8 mouse cellular contexts compared by ENCODE assay signal in the genomic region with DNA sequence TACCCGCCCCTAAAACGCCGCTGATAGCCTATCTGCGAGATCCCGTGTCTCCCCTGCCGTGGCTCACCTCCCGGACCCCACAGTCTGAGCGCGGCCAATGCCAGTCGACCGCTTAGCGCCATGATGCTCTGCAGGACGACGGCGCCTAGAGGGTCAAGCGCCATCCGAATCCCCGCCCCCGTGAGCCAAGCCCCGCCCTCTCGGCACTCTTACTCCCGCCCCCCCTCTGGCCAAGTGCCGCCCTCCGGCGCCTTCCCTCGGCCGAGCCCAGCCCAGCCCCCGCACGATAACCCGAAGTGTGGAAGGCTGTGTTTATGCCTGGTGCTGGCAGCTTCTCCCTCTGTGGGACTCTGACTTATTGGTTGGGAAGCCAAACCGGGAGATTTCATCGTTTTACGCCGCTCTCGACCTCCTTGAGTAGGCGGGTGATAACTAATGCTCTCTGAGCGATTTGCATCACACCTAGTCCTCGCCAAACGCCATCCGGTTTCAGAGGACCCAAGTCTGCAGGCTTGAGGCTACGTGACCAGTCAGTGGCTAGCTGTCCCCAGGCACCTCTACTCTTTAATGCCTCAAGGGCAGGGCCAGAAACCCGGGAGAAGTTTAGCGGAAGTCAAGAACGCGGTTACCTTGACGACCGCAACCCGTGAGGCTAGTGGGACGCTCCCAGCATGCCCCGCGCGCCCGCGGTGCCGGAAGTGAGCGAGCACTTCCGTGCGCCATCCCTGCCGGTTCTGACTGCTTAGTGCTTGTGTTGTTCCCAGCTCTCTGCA. TPM values are rescaled to one million over a fixed set of nuclear protein-coding genes. Genes with fewer than 3 reads are reported as not detected.
DNase-seq lines count a peak whose midpoint lies in the region; ATAC-seq lines count a peak whose summit lies in the region.

A gene (plus strand): TSS at position 273 of the 773 bp plus-strand sequence.
A gene (minus strand): TSS at position 614 of the 773 bp plus-strand sequence.

- no peaks in the 10 kb centered on the region for H3K27me3 ChIP-seq in megakaryocyte, embryonic 14.5 days (replicated peaks)

- DNase-seq in ZHBTc4 (ENCODE audit: low read depth, low spot score) = peak; percentile 98
- DNase-seq in gastrocnemius, adult 8-10 months (ENCODE audit: low spot score in 2 of 2) = peak; percentile 85 to 90
- peak; percentile 86 for DNase-seq in hindlimb bud, embryonic 11.5 days (ENCODE audit: extremely low spot score, low read depth, low spot score)
- DNase-seq in left cerebral cortex, adult 8-10 months (ENCODE audit: low spot score in 2 of 2) = peak; percentile 89 to 92
- DNase-seq in right cerebral cortex, postnatal 10 days (ENCODE audit: low spot score in 2 of 2) = peak; percentile 96 to 97
- DNase-seq in urinary bladder, postnatal 25 days (ENCODE audit: low spot score) = peak; percentile 93

- H3K9me3 ChIP-seq in megakaryocyte, embryonic 14.5 days = no peaks in the 10 kb centered on the region

- peaks cover 57% of the 10 kb centered on the region for H3K36me3 ChIP-seq in megakaryocyte, embryonic 14.5 days (replicated peaks; ENCODE audit: low read length)

- peaks cover 56% of the 10 kb centered on the region for H3K4me1 ChIP-seq in megakaryocyte, embryonic 14.5 days

- peak; percentile 73 for ATAC-seq in common myeloid progenitor, adult 5-6 weeks (replicated peaks; ENCODE audit: low read depth, poor library complexity, severe bottlenecking)

- peak within 1 kb of the TSS; percentile 95 for H3K4me3 ChIP-seq in megakaryocyte, embryonic 14.5 days (replicated peaks)

RNA-seq across cellular contexts. Expression of the first gene that starts in this region (rescaled TPM):
- 182 and 184 TPM in 2 replicates for total RNA-seq in common myeloid progenitor, adult 5-6 weeks (2017)
- 10 to 100 TPM; 85.3 to 96.3 (median 89.9) TPM for total RNA-seq in gastrocnemius, adult 8-10 months (2022)
- total RNA-seq in left cerebral cortex, adult 8-10 months (2022) = 100 to 1,000 TPM; 105 to 117 (median 109) TPM
- 16.6 and 130 TPM in 2 replicates for polyA plus RNA-seq in megakaryocyte, embryonic 14.5 days (2012; ENCODE audit: insufficient read depth, low replicate concordance)

RNA-seq across cellular contexts. Expression of the second gene that starts in this region (rescaled TPM):
- total RNA-seq in common myeloid progenitor, adult 5-6 weeks (2017) = 34.3 and 38.6 TPM in 2 replicates
- 10 to 100 TPM; 18.7 to 23.2 (median 22.2) TPM for total RNA-seq in gastrocnemius, adult 8-10 months (2022)
- total RNA-seq in left cerebral cortex, adult 8-10 months (2022) = 10 to 100 TPM; 62.4 to 79.7 (median 73.7) TPM
- polyA plus RNA-seq in megakaryocyte, embryonic 14.5 days (2012; ENCODE audit: insufficient read depth, low replicate concordance) = 25.1 and 60.6 TPM in 2 replicates

Comparison
In these comparisons a context has a peak if more than half of its experiments do, and no peak if none do; other contexts are left out.
1. Peak in every context shown above with its lines: DNase-seq, ATAC-seq and H3K4me3 ChIP-seq.